Mouse (Mus musculus) heart, postnatal 0 days (tissue): ENCODE data around the gene Rad23a. TPM values are rescaled to one million over a fixed set of nuclear protein-coding genes. Genes with fewer than 3 reads are reported as not detected.

ENCODE experiments used
- ATAC-seq: fragments of 200-750 bp; cut with Nextera tagmentation; 2 replicates; pipeline ENCODE4 v1.8.0; 2017; ENCODE audit warnings: low read depth, moderate number of reproducible peaks, moderate library complexity; ENCODE audit not compliant: insufficient read depth
- DNase-seq: peaks from one replicate; pipeline ENCODE4 v3.0.0-alpha.2; 2016; ENCODE audit warnings: low spot score
- H3K27ac ChIP-seq: fragments of 300-500 bp; sonication (generic); 2 replicates; pipeline ENCODE4 v1.5.1; 2014; ENCODE audit warnings: low read depth, mild to moderate bottlenecking
- H3K27me3 ChIP-seq: fragments of 300-500 bp; sonication (generic); 2 replicates; pipeline ENCODE4 v1.6.1; 2014; ENCODE audit warnings: low read length, mixed read lengths; ENCODE audit not compliant: control insufficient read depth, insufficient read depth
- H3K36me3 ChIP-seq: fragments of 300-500 bp; sonication (generic); replicated peaks from 2 replicates; pipeline ENCODE4 v1.6.1; 2014; ENCODE audit warnings: low read length, mixed read lengths; ENCODE audit not compliant: control insufficient read depth, insufficient read depth
- H3K4me1 ChIP-seq: fragments of 300-500 bp; sonication (generic); 2 replicates; pipeline ENCODE4 v1.6.1; 2014; ENCODE audit warnings: antibody characterized with exemption; ENCODE audit not compliant: control insufficient read depth, insufficient read depth
- H3K4me2 ChIP-seq: fragments of 300-500 bp; sonication (generic); 2 replicates; pipeline ENCODE4 v1.6.1; 2014; ENCODE audit warnings: low read depth, mild to moderate bottlenecking, low read length, moderate library complexity
- H3K4me3 ChIP-seq: fragments of 300-500 bp; sonication (generic); 2 replicates; pipeline ENCODE4 v1.5.1; 2014; ENCODE audit warnings: low read depth, low read length
- H3K9ac ChIP-seq: fragments of 300-500 bp; sonication (generic); replicated peaks from 2 replicates; pipeline ENCODE4 v1.6.1; 2014; ENCODE audit warnings: low read depth, low read length, mixed read lengths
- H3K9me3 ChIP-seq: fragments of 300-500 bp; sonication (generic); replicated peaks from 2 replicates; pipeline ENCODE4 v1.6.1; 2016; ENCODE audit warnings: low read length; ENCODE audit not compliant: control insufficient read depth
- CTCF ChIP-seq: IDR thresholded peaks from 2 replicates; pipeline ENCODE4 v1.5.1; 2016; ENCODE audit warnings: antibody characterized with exemption, control low read depth, low read depth
- EP300 ChIP-seq: IDR thresholded peaks from 2 replicates; pipeline ENCODE4 v1.6.1; 2016; ENCODE audit warnings: antibody characterized with exemption, low read depth
- WGBS: fragments of 180-500 bp; shearing (Covaris S2); extraction: QIAGEN DNeasy Blood & Tissue Kit; methylation state at CpG from one replicate; pipeline ENCODE4 v1.1.7; 2014; 5-methylcytosine and 5-hydroxymethylcytosine counted together
- polyA plus RNA-seq: library from polyadenylated mRNA; unstranded; fragments of >200 nt; fragmentation: Nextera tagmentation; extraction: Ambion mirVana; gene quantifications from 2 replicates; pipeline ENCODE4 v1.2.1, GENCODE M21; 2015
- total RNA-seq: library from RNA; depleted of rRNA; stranded (reverse); fragments of >200 nt; gene quantifications from 2 replicates; pipeline ENCODE4 v1.2.3, GENCODE M21; 2014; ENCODE audit warnings: low replicate concordance

Rad23a gene
- total and polyA plus RNA-seq, 2 experiments from 2014 or later, result 89.2 to 125 TPM

DNA sequence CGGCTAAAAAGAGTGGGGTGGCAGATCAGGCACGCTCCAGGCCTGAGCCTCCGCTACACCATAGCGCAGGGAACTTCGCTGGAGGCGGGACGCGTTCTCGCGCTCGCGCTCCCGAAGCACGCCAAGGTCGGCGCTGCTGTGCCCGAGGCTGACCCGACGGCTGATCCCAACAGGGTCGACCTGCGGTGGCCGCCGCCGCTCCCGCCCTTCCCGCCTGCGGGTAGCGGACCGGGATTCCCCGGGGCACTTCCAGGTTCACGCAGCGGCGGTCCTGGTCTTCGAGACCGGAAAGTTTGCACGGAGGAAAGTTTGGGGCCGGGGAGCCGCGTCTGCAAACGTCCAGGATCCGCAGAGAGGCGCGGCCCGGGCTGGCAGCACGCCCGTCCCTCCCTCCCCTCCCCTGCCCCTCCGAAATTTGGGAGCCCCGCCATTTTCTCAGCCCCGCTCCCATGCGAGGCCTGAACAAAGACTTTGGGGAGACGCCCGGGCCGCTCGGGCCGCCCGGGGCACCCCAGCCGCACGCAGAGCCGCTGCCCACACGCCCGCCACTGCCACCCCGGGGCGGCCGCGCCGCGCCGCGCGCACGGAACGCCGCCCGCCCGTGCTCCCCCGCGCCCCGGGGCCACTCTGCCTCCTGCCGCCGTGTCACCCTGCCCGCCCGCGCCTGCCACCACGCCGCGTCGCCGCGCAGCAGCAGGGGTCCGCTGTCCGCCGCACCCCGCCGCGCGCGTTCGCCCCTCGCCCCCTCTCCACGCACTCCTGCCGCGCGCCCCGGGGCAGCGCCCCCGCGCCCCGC lies 41.1 kb downstream of the Rad23a start:
- Histone ChIP-seq H3K27ac (peak overlapping the region; percentile 94), H3K27me3 (no peaks in the 10 kb centered on the region), H3K4me3 (peak overlapping the region; percentile 72), H3K4me1 (peaks cover 4% of the 10 kb centered on the region), H3K36me3 (peaks cover 10% of the 10 kb centered on the region; the same call in 1 of the 2 replicates), H3K4me2 (peak overlapping the region; percentile 72), H3K9me3 (no peaks in the 10 kb centered on the region), H3K9ac (peak overlapping the region; percentile 95)
- under 1% methylated on average over 71 of the region's 108 CpGs for WGBS
- DNase-seq (no peak), ATAC-seq (peak; percentile 39)
- TF ChIP-seq EP300 (no peak), CTCF (no peak)

GRCm38 (mm10) chr8:84798446-84799135 lies 41.9 kb downstream of the Rad23a start:
- Histone ChIP-seq H3K9me3 (no peaks in the 10 kb centered on the region), H3K36me3 (peaks cover 10% of the 10 kb centered on the region; the same call in 1 of the 2 replicates), H3K9ac (peak overlapping the region; percentile 95), H3K4me3 (peak overlapping the region; percentile 72), H3K27ac (peak overlapping the region; percentile 94), H3K4me2 (peak overlapping the region; percentile 72), H3K27me3 (no peaks in the 10 kb centered on the region), H3K4me1 (peaks cover 12% of the 10 kb centered on the region)
- ATAC-seq (no peak), DNase-seq (no peak)
- 76% methylated on average over 10 of the region's 10 CpGs for WGBS
- TF ChIP-seq EP300 (no peak), CTCF (no peak)

GRCm38 (mm10) chr8:84797971-84798370 lies 42.5 kb downstream of the Rad23a start:
- Histone ChIP-seq H3K4me2 (peak overlapping the region; percentile 72; the same call in 1 of the 2 replicates), H3K4me1 (peaks cover 16% of the 10 kb centered on the region), H3K9ac (no peak overlapping the region), H3K36me3 (peaks cover 10% of the 10 kb centered on the region; the same call in 1 of the 2 replicates), H3K4me3 (no peak overlapping the region; the same call in 1 of the 2 replicates), H3K27ac (no peak overlapping the region), H3K27me3 (no peaks in the 10 kb centered on the region), H3K9me3 (no peaks in the 10 kb centered on the region)
- TF ChIP-seq EP300 (no peak), CTCF (no peak)
- DNase-seq, result no peak
- 85% methylated on average over 6 of the region's 6 CpGs for WGBS
- ATAC-seq, result no peak

GRCm38 (mm10) chr8:84797256-84797797 lies 43.1 kb downstream of the Rad23a start:
- H3K4me2 ChIP-seq, result no peak overlapping the region
- no peak for DNase-seq
- no peak for TF ChIP-seq EP300
- no peak for TF ChIP-seq CTCF
- H3K9ac ChIP-seq, result no peak overlapping the region
- peaks cover 10% of the 10 kb centered on the region; the same call in 1 of the 2 replicates for H3K36me3 ChIP-seq
- ATAC-seq, result no peak
- H3K4me3 ChIP-seq, result no peak overlapping the region
- H3K27ac ChIP-seq, result no peak overlapping the region
- H3K4me1 ChIP-seq, result peaks cover 16% of the 10 kb centered on the region
- H3K27me3 ChIP-seq, result no peaks in the 10 kb centered on the region
- no peaks in the 10 kb centered on the region for H3K9me3 ChIP-seq
- WGBS, result 85% methylated on average over 15 of the region's 15 CpGs

DNA sequence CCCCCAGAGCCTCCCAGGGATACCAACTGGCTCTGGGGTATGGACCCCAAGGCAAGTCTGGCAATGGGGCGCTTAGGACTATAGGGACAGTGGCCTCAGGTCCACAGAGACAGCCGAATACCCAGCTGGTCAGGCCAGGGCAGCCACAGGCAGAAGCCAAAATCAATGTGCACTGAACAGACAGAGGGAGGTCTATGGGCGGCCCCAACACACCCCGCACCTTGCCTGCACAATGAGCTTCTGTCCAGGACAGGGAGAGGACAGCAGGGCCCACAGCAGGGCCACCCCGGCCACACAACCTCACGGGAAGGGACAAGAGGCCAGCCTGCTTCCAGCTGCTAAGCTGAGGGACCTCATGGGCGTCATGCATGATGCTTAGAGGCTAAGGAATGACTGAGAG lies 46.0 kb downstream of the Rad23a start:
- peaks cover 30% of the 10 kb centered on the region for H3K4me1 ChIP-seq
- DNase-seq, result no peak
- H3K4me2 ChIP-seq, result no peak overlapping the region
- WGBS, result 57% methylated on average over 7 of the region's 7 CpGs
- no peak for TF ChIP-seq EP300
- TF ChIP-seq CTCF, result no peak
- no peak overlapping the region for H3K9ac ChIP-seq
- peaks cover 10% of the 10 kb centered on the region; the same call in 1 of the 2 replicates for H3K36me3 ChIP-seq
- no peaks in the 10 kb centered on the region for H3K27me3 ChIP-seq
- no peak for ATAC-seq
- no peaks in the 10 kb centered on the region for H3K9me3 ChIP-seq
- peak overlapping the region; percentile 40 for H3K27ac ChIP-seq
- no peak overlapping the region for H3K4me3 ChIP-seq
